Mouse (Mus musculus) neural tube, embryonic 12.5 days (tissue): ENCODE measurements at regions not wholly inside any gene's neighbourhood (a gene's known extent, or its start where the extent isn't known, plus 50 kb on each side); places are given as distances from the start of the nearest gene placed in this dataset.
A peak's percentile ranks its signal among the peaks of the same experiment; 100 is the strongest.

Experiments used
- ATAC-seq: fragments of 200-750 bp; cut with Nextera tagmentation; 2 replicates; pipeline ENCODE4 v1.8.0; 2017; ENCODE audit warnings: low read depth, mild to moderate bottlenecking, moderate TSS enrichment, moderate library complexity; ENCODE audit not compliant: low FRiP score
- H3K27ac ChIP-seq: fragments of 300-500 bp; sonication (generic); 2 replicates; pipeline ENCODE4 v1.5.1; 2016
- H3K27me3 ChIP-seq: fragments of 300-500 bp; sonication (generic); replicated peaks from 2 replicates; pipeline ENCODE4 v1.6.1; 2016; ENCODE audit warnings: mild to moderate bottlenecking
- H3K36me3 ChIP-seq: fragments of 300-500 bp; sonication (generic); 2 replicates; pipeline ENCODE4 v1.6.1; 2016; ENCODE audit warnings: mild to moderate bottlenecking
- H3K4me1 ChIP-seq: fragments of 300-500 bp; sonication (generic); 2 replicates; pipeline ENCODE4 v1.6.1; 2016
- H3K4me2 ChIP-seq: fragments of 300-500 bp; sonication (generic); replicated peaks from 2 replicates; pipeline ENCODE4 v1.6.1; 2016; ENCODE audit warnings: mild to moderate bottlenecking
- H3K4me3 ChIP-seq: fragments of 300-500 bp; sonication (generic); 2 replicates; pipeline ENCODE4 v1.5.1; 2016
- H3K9ac ChIP-seq: fragments of 300-500 bp; sonication (generic); 2 replicates; pipeline ENCODE4 v1.6.1; 2016; ENCODE audit warnings: mild to moderate bottlenecking
- H3K9me3 ChIP-seq: fragments of 300-500 bp; sonication (generic); 2 replicates; pipeline ENCODE4 v1.6.1; 2016; ENCODE audit warnings: mild to moderate bottlenecking
- WGBS: fragments of 180-500 bp; shearing (Covaris S2); methylation state at CpG from one replicate; pipeline ENCODE4 v1.1.7; 2016; 5-methylcytosine and 5-hydroxymethylcytosine counted together

DNA sequence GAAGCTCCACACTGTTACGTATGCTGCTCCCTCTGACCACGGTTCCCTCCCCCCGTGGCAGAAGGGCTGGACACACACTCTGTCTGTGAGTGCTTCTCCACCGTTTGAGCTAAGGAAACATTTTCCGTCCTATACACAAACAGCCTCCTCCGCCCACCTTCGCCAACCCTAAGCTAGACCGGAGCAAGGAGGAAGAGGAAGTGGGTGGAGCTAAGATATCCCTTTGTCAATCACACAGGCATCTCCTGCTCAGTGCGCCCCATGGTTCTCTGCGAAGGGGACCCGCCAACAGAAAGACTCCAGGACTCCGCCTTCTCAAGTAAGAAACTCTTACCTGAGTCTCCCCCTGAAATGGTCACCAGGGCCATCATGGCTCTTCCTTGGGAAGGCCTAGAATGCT, 61.9 kb upstream of the Cdh5 start:
- Histone ChIP-seq H3K27me3 (no peaks in the 10 kb centered on the region), H3K36me3 (no peaks in the 10 kb centered on the region), H3K4me1 (no peaks in the 10 kb centered on the region; the same call in 1 of the 2 replicates), H3K27ac (no peak overlapping the region), H3K9ac (no peak overlapping the region), H3K9me3 (no peaks in the 10 kb centered on the region), H3K4me3 (no peak overlapping the region), H3K4me2 (no peak overlapping the region)
- WGBS: 83% methylated on average over 12 of the region's 12 CpGs
- no peak for ATAC-seq

DNA sequence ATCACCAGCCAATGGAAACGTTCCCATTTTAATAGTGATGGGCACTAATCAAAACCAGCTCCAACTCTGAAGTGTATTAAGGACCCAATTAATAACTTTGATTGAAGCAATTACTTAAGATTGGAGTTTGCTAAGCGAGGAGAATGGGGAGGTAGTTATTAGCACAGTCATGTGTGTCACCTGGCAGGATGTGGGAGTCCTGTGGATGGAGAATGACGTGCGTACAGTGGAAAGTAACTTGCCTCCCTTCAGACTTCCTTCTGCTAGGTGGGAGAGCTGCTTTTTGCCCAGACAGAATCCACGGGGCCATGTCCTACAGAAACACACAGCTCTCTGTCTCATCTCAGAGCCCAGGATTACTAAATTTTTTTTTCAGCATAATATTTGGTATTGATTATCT, 59.9 kb upstream of the Cdh5 start:
- Histone ChIP-seq H3K9me3 (0 out of 2 replicates have a peak, but pooled peaks cover 5% of the 10 kb centered on the region), H3K4me3 (no peak overlapping the region), H3K27ac (no peak overlapping the region), H3K9ac (no peak overlapping the region), H3K4me2 (no peak overlapping the region), H3K4me1 (no peaks in the 10 kb centered on the region; the same call in 1 of the 2 replicates), H3K27me3 (no peaks in the 10 kb centered on the region), H3K36me3 (no peaks in the 10 kb centered on the region)
- no peak for ATAC-seq
- 87% methylated on average over 5 of the region's 5 CpGs for WGBS

DNA sequence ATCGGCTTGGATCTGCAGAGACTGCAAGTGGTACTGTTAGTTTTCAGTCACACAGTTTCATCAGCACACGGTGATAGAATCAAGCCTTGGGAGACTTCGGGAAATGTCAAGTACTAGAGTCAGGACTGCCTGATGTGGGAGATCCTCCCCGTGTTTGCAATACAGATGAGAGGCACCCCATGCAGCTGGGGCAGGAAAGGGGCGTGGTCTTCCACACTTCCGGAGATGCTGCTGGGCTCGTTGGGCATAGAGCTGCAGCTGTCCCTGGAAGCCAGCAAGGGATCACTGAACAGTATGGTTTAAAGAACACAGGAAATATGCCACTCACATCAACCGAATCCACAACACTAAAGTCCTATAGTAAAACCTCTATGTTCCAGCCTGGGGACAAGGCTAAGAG, 59.0 kb upstream of the Cdh5 start:
- Histone ChIP-seq H3K4me3 (no peak overlapping the region), H3K9ac (no peak overlapping the region), H3K36me3 (no peaks in the 10 kb centered on the region), H3K4me2 (no peak overlapping the region), H3K27me3 (no peaks in the 10 kb centered on the region), H3K4me1 (no peaks in the 10 kb centered on the region; the same call in 1 of the 2 replicates), H3K9me3 (0 out of 2 replicates have a peak, but pooled peaks cover 5% of the 10 kb centered on the region), H3K27ac (no peak overlapping the region)
- 34% methylated on average over 8 of the region's 8 CpGs for WGBS
- no peak for ATAC-seq

DNA sequence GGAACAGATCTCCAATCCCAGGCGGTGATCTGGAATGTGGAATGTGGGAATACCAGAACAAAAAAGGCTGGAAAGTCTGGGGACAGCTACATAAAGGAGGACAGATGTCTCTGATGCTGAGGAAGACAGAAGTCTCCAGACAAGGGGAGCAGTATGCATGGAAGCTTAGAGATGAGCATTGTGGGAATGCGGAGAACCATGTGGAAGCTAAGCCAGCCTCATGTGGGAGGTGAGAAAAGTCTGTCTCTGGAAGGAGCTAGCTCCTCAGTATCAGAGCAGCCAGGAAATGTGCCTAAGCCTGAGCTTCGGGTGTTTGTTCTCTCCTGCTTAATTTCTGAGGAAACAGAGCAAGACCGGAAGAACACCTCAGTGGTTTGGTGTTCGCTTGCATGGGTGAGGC, 53.4 kb upstream of the Cdh5 start:
- no peaks in the 10 kb centered on the region for H3K4me1 ChIP-seq
- 0 out of 2 replicates have a peak, but pooled peaks cover 5% of the 10 kb centered on the region for H3K9me3 ChIP-seq
- no peaks in the 10 kb centered on the region for H3K36me3 ChIP-seq
- WGBS: 90% methylated on average over 5 of the region's 5 CpGs
- no peaks in the 10 kb centered on the region for H3K27me3 ChIP-seq
- no peak overlapping the region for H3K9ac ChIP-seq
- no peak overlapping the region for H3K4me3 ChIP-seq
- H3K4me2 ChIP-seq: no peak overlapping the region
- H3K27ac ChIP-seq: no peak overlapping the region
- ATAC-seq: no peak

DNA sequence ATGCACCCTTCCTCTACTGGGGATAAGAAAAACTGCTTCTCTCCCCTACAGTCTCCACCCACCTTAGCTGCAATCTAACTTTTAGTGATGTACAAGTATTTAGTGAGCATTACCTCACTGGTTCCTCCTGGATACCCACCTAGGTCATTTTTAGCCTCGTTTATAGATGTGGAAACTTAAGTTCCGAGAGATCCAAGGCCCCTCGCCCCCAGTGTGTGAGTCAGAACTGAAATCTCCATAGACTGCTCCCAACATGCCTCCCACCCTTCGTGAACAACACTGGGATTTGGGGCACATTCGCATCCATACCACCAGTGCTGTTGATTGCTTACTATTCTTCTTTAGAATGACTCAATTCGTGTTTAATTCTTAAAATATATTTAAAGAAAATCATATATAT, 52.2 kb upstream of the Cdh5 start:
- Histone ChIP-seq H3K4me1 (no peaks in the 10 kb centered on the region), H3K4me2 (no peak overlapping the region), H3K9ac (no peak overlapping the region), H3K4me3 (no peak overlapping the region), H3K9me3 (0 out of 2 replicates have a peak, but pooled peaks cover 5% of the 10 kb centered on the region), H3K27me3 (no peaks in the 10 kb centered on the region), H3K27ac (no peak overlapping the region), H3K36me3 (no peaks in the 10 kb centered on the region)
- no peak for ATAC-seq
- 89% methylated on average over 6 of the region's 6 CpGs for WGBS

DNA sequence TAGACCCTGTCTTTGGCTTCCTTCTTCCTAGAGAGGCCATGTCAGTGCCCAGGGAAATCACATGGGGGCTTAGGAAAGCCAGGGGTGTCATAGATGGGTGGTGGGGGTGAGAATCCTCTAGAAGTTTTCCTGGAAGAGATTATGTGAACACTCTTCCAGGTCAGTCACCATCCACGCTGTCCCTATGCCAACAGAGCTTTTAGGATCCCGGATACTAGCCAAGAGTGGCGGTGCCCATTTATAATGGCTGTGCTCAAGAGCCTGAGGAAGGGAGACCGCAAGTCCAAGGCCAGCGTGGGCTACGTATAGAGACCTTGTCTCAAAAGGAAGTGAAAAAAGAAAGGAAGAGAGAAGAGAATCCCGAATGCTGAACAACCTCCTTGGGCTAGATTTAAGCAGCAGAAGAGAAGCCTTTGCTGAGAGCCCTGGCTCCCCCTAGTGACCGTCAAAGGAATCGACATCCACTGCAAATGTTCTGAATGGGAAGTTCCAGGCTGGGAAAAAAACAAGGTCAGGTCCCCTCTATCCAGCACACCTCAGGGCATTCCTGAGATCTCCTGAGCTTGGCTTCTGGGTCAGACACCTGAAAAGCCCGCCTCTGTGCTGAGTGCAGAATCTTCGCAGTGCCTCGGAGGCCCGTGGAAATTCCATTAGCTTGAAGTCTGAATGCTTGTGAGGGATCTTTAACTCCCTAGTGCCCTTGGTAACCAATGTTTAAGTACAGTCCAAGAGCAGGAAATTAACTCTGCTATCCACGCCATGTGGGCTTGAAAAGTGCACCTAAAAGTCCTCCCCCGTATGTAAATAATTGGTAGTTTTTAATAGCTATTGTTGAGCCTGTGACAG, 50.5 kb upstream of the Cdh5 start:
- Histone ChIP-seq H3K9ac (no peak overlapping the region), H3K36me3 (no peaks in the 10 kb centered on the region), H3K4me1 (no peaks in the 10 kb centered on the region), H3K27me3 (no peaks in the 10 kb centered on the region), H3K4me3 (no peak overlapping the region), H3K9me3 (no peaks in the 10 kb centered on the region), H3K4me2 (no peak overlapping the region), H3K27ac (no peak overlapping the region)
- ATAC-seq: peak; percentile 54
- WGBS: 34% methylated on average over 15 of the region's 15 CpGs

DNA sequence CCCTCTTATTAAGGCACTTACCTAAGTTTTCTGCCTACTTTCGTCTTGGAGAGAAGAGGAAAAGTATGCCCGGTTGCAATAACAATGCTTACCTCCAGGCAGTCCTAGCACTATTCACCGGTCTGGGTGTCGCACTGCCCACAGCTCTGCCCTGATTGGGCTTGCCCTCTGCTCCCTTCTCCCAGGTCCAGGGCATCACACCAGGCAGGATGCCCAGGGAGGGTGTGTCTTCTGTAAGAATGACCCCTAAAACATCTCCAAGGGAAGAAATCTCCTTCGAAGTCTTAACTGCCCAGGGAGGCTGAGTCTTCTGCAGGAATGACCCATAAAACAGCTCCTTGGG, 49.9 kb upstream of the Cdh5 start:
- Histone ChIP-seq H3K27me3 (no peaks in the 10 kb centered on the region), H3K4me1 (no peaks in the 10 kb centered on the region), H3K36me3 (no peaks in the 10 kb centered on the region), H3K27ac (no peak overlapping the region), H3K4me2 (no peak overlapping the region), H3K9ac (no peak overlapping the region), H3K4me3 (no peak overlapping the region), H3K9me3 (no peaks in the 10 kb centered on the region)
- no peak for ATAC-seq
- WGBS: 56% methylated on average over 5 of the region's 5 CpGs
